Mouse (Mus musculus): Measurements from ENCODE around the gene Hsd11b2.
"Not testable (repeated sequence)": the region's sequence is repeated elsewhere in the genome, so short reads cannot be mapped to it uniquely, and the experiment has no call there.

The Hsd11b2 gene

DNA sequence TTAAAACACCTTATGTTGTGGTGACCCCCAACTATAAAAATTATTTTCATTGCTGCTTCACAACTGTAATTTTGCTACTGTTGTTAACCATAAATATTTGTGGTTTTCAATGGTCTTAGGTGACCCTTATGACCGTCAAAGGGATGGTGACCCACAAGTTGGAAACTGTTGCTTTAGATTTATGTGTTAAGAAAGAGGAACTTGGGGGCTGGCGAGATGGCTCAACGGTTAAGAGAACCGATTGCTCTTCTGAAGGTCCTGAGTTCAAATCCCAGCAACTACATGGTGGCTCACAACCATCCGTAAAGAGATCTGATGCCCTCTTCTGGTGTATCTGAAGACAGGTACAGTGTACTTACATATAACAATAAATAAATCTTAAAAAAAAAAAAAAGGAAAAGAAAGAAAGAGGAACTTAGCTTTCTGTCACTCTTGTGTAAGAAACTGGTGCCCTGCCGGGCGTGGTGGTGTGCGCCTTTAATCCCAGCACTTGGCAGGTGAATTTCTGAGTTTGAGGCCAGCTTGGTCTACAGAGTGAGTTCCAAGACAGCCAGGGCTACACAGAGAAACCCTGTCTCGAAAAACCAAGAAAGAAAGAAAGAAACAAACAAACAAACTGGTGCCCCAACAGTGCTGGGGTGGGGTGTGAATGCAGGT is 46.1 kb downstream of the Hsd11b2 start:
- DNase-seq: not testable (repeated sequence)

DNA sequence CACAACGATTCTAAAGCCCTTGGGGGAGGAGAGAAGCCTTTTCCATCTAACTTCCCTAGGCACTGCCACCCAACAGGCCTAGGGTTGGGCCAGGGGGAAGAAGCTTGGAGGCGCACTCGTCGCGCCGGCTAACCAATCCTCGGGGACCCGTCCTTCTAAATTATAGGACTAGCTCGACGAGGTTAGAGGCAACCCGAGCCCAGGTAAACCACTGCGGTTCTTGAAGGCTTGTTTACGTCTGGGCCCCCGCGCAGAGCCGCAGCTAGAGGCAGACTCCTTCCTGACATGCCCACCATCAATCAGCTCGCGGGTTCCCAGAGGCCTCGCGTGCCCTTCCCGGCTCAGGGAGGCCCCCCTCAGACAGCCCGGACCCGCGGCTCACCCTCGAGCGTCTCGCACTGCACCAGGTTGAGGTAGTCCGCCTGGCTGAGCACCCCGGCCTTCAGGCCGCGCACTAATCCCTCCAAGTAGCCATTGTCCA is 46.9 kb downstream of the Hsd11b2 start:
- DNase-seq: peak in 1 of 2 experiments; percentile 30

DNA sequence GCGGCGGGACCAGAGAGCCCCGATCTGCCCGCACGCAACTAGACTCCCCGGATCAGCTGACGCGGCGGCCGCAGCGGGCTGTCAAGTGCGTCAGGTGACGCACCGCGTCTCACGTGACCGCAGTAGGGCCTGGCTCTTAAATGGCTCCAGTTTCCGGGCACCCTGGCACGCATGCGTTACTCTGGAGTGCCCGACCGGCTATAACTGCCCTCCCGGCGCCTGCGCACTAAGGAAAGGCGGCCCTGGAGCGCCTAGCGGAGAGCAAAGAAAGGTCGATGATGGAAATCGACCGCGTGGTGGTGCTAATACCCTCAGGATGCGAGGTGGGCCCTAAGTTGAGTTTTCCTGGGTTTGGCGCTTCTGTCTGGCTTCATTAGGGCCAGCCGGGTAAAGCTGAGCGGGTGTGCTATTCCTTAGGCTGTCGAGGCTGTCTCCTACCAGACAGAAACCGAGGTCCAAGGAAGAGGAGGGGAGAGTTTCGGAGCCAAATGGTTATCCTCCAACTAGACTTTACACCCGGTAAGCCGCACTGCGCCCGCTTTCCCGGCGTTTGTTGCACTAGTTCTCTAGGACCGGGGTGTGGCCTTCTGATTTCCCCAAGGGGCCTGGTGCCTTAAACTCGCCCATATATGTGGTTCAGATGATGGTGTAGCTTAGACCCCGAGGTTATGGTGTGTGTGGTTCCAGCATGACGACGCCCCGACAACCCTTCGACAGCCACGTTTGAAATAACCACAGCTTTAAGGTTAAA is 47.6 kb downstream of the Hsd11b2 start, which contains the start of gene Atp6v0d1:
Gene Atp6v0d1 (minus strand): TSS at position 96 of the 751 bp plus-strand sequence.
- DNase-seq: peak; percentile 100

DNA sequence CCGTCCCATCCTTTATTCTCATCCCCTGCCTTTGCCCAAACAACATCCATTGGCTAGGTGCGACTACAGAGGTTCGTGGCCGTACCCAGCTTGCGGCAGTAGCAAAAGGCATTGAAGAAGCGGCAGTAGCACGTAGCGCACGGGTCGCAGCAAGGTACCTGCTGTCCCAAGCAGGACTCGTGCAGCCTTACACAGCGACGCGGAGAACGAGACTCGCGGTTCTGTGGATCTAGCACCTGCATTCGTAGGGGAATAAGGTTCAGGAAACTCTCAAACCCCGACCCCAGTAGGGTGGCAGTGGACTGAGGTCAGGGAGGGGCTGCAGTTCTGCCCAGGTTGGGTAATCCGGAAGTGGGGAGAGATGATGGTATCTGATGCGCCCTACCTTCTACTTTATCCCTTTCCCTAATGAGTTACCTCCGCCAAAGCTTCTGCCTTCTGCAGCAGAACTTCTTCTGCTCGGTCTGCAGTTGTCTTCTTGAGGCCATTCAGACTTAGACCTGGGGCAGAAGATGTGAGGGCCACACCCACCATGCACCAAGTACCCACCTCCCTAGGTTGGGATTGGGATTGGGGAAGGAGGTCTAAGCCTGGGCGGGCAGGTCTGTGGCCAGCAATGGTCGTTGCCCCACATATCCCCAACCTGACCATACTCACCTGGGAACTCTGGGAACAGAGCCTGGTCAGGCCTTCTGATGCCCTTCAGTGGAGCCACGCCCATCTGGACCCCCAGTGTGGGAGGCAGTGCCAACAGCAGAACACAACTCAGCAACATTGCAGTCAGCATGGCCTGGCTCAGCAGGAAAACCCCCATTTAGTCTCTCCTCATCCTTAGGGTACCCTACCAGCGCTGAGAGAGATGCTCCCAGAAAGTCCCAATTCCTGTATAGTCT is 48.4 kb downstream of the Hsd11b2 start:
- peak in 1 of 2 experiments; percentile 43 for DNase-seq

DNA sequence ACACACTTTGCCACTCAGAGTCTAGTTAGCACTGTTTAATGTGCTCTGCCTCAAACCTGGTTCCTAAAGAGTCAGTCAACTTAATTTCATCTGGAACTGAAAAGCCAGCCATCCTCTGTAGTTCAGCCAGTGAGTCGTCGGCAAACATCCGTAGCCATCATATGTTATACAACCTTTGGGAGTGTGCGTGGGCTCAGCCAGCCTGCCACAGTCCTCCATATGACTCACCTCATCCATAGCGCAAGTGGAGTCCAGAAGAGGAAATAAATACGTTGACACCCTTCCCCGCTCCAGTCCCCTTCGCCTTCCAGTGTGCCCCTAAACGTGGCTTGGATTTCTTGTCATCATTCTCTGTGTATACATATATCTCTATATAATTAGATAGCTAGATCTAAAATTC is 53.3 kb downstream of the Hsd11b2 start:
- no peak for DNase-seq

DNA sequence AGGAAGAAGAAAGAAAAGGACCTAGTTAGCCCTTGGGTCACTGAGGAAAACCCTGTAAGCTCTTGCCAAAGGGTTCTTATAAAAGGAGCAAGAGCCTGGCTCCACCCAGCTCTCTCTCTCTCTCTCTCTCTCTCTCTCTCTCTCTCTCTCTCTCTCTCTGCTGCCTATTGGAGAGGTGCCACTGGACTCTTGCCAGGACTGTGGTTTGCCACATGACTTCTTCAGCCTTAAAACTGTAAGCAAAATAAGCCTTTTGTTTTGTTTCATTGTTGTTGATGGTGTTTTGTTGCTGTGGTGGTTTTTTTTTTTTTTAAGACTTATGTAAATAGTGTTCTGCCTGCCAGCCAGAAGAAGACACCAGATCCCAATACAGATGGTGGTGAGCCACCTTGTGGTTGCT is 54.9 kb downstream of the Hsd11b2 start:
- peak; percentile 62 to 82 for DNase-seq

Measured in kidney, postnatal 36 days (tissue).